Mouse (Mus musculus) ES-E14 (cell line): Measurements from ENCODE around the gene Slc7a11. TPM values are rescaled to one million over a fixed set of nuclear protein-coding genes. Genes with fewer than 3 reads are reported as not detected.
"Not testable (repeated sequence)": the region's sequence is repeated elsewhere in the genome, so short reads cannot be mapped to it uniquely, and the experiment has no call there.

ENCODE experiments used
- DNase-seq: peaks from one replicate; pipeline ENCODE4 v3.0.0-alpha.2; 2013; ENCODE audit warnings: low read depth, low spot score
- H3K27ac ChIP-seq: 2 replicates; pipeline ENCODE4 v1.5.1; 2012; ENCODE audit warnings: low read depth, mild to moderate bottlenecking, low read length, moderate library complexity, mixed read lengths; ENCODE audit not compliant: poor library complexity, insufficient read depth, severe bottlenecking
- H3K36me3 ChIP-seq: 2 replicates; pipeline ENCODE4 v1.6.1; 2012; ENCODE audit warnings: mild to moderate bottlenecking, low read length, moderate library complexity, mixed read lengths; ENCODE audit not compliant: control insufficient read depth, poor library complexity, insufficient read depth, severe bottlenecking
- H3K4me1 ChIP-seq, 2 experiments: fragments of 150-350 bp in 1 of 2; sonication (generic) in 1 of 2; 2 replicates each; pipeline ENCODE4 v1.6.1; 2012; ENCODE audit warnings: low read length in 2 of 2, mild to moderate bottlenecking in 1 of 2, mixed read lengths in 1 of 2; ENCODE audit not compliant: control insufficient read depth in 2 of 2, insufficient read depth in 2 of 2, poor library complexity in 1 of 2
- H3K4me3 ChIP-seq, 2 experiments: fragments of 150-350 bp in 1 of 2; sonication (generic) in 1 of 2; 2 replicates each; pipeline ENCODE4 v1.5.1; 2012; ENCODE audit warnings: low read length in 2 of 2, low read depth in 1 of 2, mild to moderate bottlenecking in 1 of 2, mixed read lengths in 1 of 2; ENCODE audit not compliant: insufficient read depth in 1 of 2, poor library complexity in 1 of 2, severe bottlenecking in 1 of 2
- H3K9ac ChIP-seq: 2 replicates; pipeline ENCODE4 v1.6.1; 2012; ENCODE audit warnings: low read depth, mild to moderate bottlenecking, low read length, mixed read lengths; ENCODE audit not compliant: poor library complexity, insufficient read depth, severe bottlenecking
- H3K9me3 ChIP-seq: fragments of 150-350 bp; sonication (generic); 2 replicates; pipeline ENCODE4 v1.6.1; 2012; ENCODE audit warnings: low read depth, mild to moderate bottlenecking, low read length; ENCODE audit not compliant: control insufficient read depth, insufficient read depth
- CHD2 ChIP-seq: IDR thresholded peaks from 2 replicates; pipeline ENCODE4 v1.6.1; 2014; ENCODE audit warnings: mild to moderate bottlenecking, low read depth, low read length, inconsistent platforms
- HCFC1 ChIP-seq: IDR thresholded peaks from 2 replicates; pipeline ENCODE4 v1.6.1; 2012; ENCODE audit warnings: low read length, inconsistent platforms, borderline replicate concordance; ENCODE audit not compliant: insufficient read depth
- MAFK ChIP-seq: IDR thresholded peaks from 2 replicates; pipeline ENCODE4 v1.6.1; 2014; ENCODE audit warnings: mild to moderate bottlenecking, low read depth, low read length, inconsistent platforms; ENCODE audit not compliant: insufficient read depth
- ZC3H11A ChIP-seq: IDR thresholded peaks from 2 replicates; pipeline ENCODE4 v1.6.1; 2012; ENCODE audit warnings: low read depth, mild to moderate bottlenecking, inconsistent platforms, low read length, borderline replicate concordance
- ZNF384 ChIP-seq: IDR thresholded peaks from 2 replicates; pipeline ENCODE4 v1.6.1; 2012; ENCODE audit warnings: low read depth, low read length, inconsistent platforms
- in situ Hi-C, 2 experiments: fragments of 600-800 bp; cut with MboI; formaldehyde crosslinking; loops; one replicate each; pipeline ENCODE4 v1.15.1; 2025; ENCODE audit warnings: low sequenced_read_pairs in 2 of 2, inconsistent platforms in 1 of 2; ENCODE audit not compliant: unreplicated experiment in 2 of 2
- total RNA-seq: library from RNA; depleted of rRNA; stranded (reverse); fragments of 300-350 nt; gene quantifications from 2 replicates; pipeline ENCODE4 v1.2.3, GENCODE M21; 2012

Gene Slc7a11
- total RNA-seq, 1 experiment, result 2.1 TPM

- Histone ChIP-seq H3K27ac (no peak overlapping the region), H3K9me3 (no peaks in the 10 kb centered on the region), H3K36me3 (no peaks in the 10 kb centered on the region), H3K9ac (no peak overlapping the region), H3K4me3 (no peak overlapping the region), H3K4me1 (peaks cover under 1 to 6% of the 10 kb centered on the region in 2 experiments; a peak in 2 of 4 replicates)
- TF ChIP-seq ZNF384 (no peak), CHD2 (no peak), ZC3H11A (no peak), MAFK (no peak), HCFC1 (no peak)
- no peak for DNase-seq
- in situ Hi-C loops, result no loop called here
These were observed 4.7 kb downstream of the Slc7a11 start for GRCm38 (mm10) chr3:50438520-50439253.

GRCm38 (mm10) chr3:50438081-50438480 lies 5.3 kb downstream of the Slc7a11 start:
- H3K9ac ChIP-seq, H3K4me1 ChIP-seq, H3K36me3 ChIP-seq, DNase-seq, H3K4me3 ChIP-seq, H3K27ac ChIP-seq, H3K9me3 ChIP-seq, in situ Hi-C loops: not testable (repeated sequence)

- H3K9ac ChIP-seq, H3K27ac ChIP-seq, H3K36me3 ChIP-seq, in situ Hi-C loops, H3K4me3 ChIP-seq, H3K9me3 ChIP-seq, H3K4me1 ChIP-seq, DNase-seq: not testable (repeated sequence)
These were observed 7.0 kb downstream of the Slc7a11 start for GRCm38 (mm10) chr3:50436409-50436808.

GRCm38 (mm10) chr3:50433831-50434230 lies 9.6 kb downstream of the Slc7a11 start:
- no peak overlapping the region for H3K27ac ChIP-seq
- H3K9me3 ChIP-seq, result no peaks in the 10 kb centered on the region
- in situ Hi-C loops, result no loop called here
- no peak overlapping the region for H3K4me3 ChIP-seq
- no peaks in the 10 kb centered on the region for H3K36me3 ChIP-seq
- H3K4me1 ChIP-seq, result no peaks in the 10 kb centered on the region
- TF ChIP-seq CHD2, result no peak
- TF ChIP-seq HCFC1, result no peak
- TF ChIP-seq MAFK, result no peak
- no peak for TF ChIP-seq ZNF384
- TF ChIP-seq ZC3H11A, result no peak
- DNase-seq, result no peak
- H3K9ac ChIP-seq, result no peak overlapping the region

- Histone ChIP-seq H3K36me3 (no peaks in the 10 kb centered on the region), H3K9ac (no peak overlapping the region), H3K27ac (no peak overlapping the region), H3K4me1 (no peaks in the 10 kb centered on the region), H3K9me3 (no peaks in the 10 kb centered on the region), H3K4me3 (no peak overlapping the region)
- DNase-seq, result no peak
- in situ Hi-C loops, result no loop called here
- no peak for TF ChIP-seq CHD2
- TF ChIP-seq ZNF384, result no peak
- TF ChIP-seq ZC3H11A, result no peak
- TF ChIP-seq HCFC1, result no peak
- TF ChIP-seq MAFK, result no peak
These were observed 12.6 kb downstream of the Slc7a11 start for GRCm38 (mm10) chr3:50430811-50431210.
